Mouse (Mus musculus): Measurements from ENCODE around the gene Prdm5. TPM values are rescaled to one million over a fixed set of nuclear protein-coding genes. Genes with fewer than 3 reads are reported as not detected.

The Prdm5 gene
- polyA plus RNA-seq, 1 experiment from 2014 or later = 5.9 TPM

DNA sequence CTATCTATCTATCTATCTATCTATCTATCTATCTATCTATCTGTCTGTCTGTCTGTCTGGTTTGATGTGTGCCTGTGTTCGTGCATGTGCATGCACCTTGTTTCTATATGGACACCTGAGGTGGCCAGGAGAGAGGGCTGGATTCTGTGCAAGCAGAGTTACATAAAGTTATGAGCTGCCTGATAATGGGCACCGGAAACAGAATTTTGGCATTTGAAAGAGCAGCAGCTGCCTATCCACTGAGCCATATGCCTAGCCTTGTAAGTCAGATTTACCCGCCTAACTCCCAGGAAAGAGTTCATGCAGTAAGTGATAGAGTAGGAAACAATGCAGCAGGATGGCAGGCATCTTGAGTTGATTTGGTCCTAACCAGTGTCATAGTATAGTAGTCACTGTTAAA is 71.4 kb downstream of the Prdm5 start:
- no peak for DNase-seq (ENCODE audit: low spot score)
- H3K4me3 ChIP-seq (ENCODE audit: low read depth, low read length) = no peak overlapping the region
- ATAC-seq = no peak
- no peaks in the 10 kb centered on the region for H3K9me3 ChIP-seq (replicated peaks; ENCODE audit: control insufficient read depth, low read length)
- no peak overlapping the region for H3K9ac ChIP-seq (ENCODE audit: low read length)
- no peak overlapping the region for H3K4me2 ChIP-seq (ENCODE audit: low read length)
- WGBS = 90% methylated on average over 3 of the region's 3 CpGs
- no peaks in the 10 kb centered on the region for H3K27me3 ChIP-seq (replicated peaks; ENCODE audit: control insufficient read depth, insufficient read depth, low read length)
- H3K4me1 ChIP-seq (ENCODE audit: control insufficient read depth, insufficient read depth, low read length) = 0 out of 2 replicates have a peak, but pooled peaks cover 8% of the 10 kb centered on the region
- no peak overlapping the region for H3K27ac ChIP-seq (ENCODE audit: low read depth, low read length)
- no peaks in the 10 kb centered on the region for H3K36me3 ChIP-seq (ENCODE audit: control insufficient read depth, insufficient read depth, low read length)

GRCm38 (mm10) chr6:65854020-65854419 is 75.2 kb downstream of the Prdm5 start:
- ATAC-seq = no peak

DNA sequence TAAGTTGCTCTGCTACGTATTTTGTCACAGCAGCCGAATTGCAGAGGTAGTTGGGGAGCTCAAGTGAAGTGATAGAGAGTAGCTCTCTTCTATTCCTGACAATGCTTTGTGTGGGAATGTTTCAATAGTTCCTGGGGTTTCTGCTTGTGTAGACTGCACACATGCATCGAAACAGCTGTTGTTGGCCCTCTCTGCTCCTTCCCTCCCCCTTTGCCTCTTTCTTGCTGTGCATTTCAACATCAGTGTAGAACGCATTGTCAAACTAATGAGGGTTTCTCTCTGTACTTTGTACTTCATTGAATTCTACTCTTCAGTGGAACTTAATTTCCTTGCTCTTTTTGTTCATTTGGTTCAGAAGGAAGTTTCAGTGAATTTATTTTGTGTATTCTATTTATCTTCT is 75.8 kb downstream of the Prdm5 start:
- Histone ChIP-seq H3K27me3 (replicated peaks; ENCODE audit: control insufficient read depth, insufficient read depth, low read length) (no peaks in the 10 kb centered on the region), H3K9ac (ENCODE audit: low read length) (no peak overlapping the region), H3K27ac (ENCODE audit: low read depth, low read length) (no peak overlapping the region), H3K9me3 (replicated peaks; ENCODE audit: control insufficient read depth, low read length) (no peaks in the 10 kb centered on the region), H3K36me3 (ENCODE audit: control insufficient read depth, insufficient read depth, low read length) (no peaks in the 10 kb centered on the region), H3K4me3 (ENCODE audit: low read depth, low read length) (no peak overlapping the region), H3K4me2 (ENCODE audit: low read length) (no peak overlapping the region), H3K4me1 (ENCODE audit: control insufficient read depth, insufficient read depth, low read length) (0 out of 2 replicates have a peak, but pooled peaks cover 8% of the 10 kb centered on the region)
- 42% methylated on average over 4 of the region's 4 CpGs for WGBS
- DNase-seq (ENCODE audit: low spot score) = peak; percentile 11
- no peak for ATAC-seq

More at GRCm38 (mm10) chr6:65854020-65854419, 75.2 kb downstream of the Prdm5 start:
- H3K27me3 ChIP-seq (replicated peaks; ENCODE audit: control insufficient read depth, insufficient read depth, low read length) = no peaks in the 10 kb centered on the region
- no peak overlapping the region for H3K27ac ChIP-seq (ENCODE audit: low read depth, low read length)
- H3K9ac ChIP-seq (ENCODE audit: low read length) = no peak overlapping the region
- no peaks in the 10 kb centered on the region for H3K9me3 ChIP-seq (replicated peaks; ENCODE audit: control insufficient read depth, low read length)
- 0 out of 2 replicates have a peak, but pooled peaks cover 8% of the 10 kb centered on the region for H3K4me1 ChIP-seq (ENCODE audit: control insufficient read depth, insufficient read depth, low read length)
- no peak for DNase-seq (ENCODE audit: low spot score)
- no peaks in the 10 kb centered on the region for H3K36me3 ChIP-seq (ENCODE audit: control insufficient read depth, insufficient read depth, low read length)
- 67% methylated on average over 3 of the region's 3 CpGs for WGBS
- H3K4me3 ChIP-seq (ENCODE audit: low read depth, low read length) = no peak overlapping the region
- no peak overlapping the region for H3K4me2 ChIP-seq (ENCODE audit: low read length)

- Histone ChIP-seq H3K27me3 (replicated peaks; ENCODE audit: control insufficient read depth, insufficient read depth, low read length) (no peaks in the 10 kb centered on the region), H3K27ac (ENCODE audit: low read depth, low read length) (no peak overlapping the region), H3K4me2 (ENCODE audit: low read length) (no peak overlapping the region), H3K9ac (ENCODE audit: low read length) (no peak overlapping the region), H3K9me3 (replicated peaks; ENCODE audit: control insufficient read depth, low read length) (no peaks in the 10 kb centered on the region), H3K4me3 (ENCODE audit: low read depth, low read length) (no peak overlapping the region), H3K36me3 (ENCODE audit: control insufficient read depth, insufficient read depth, low read length) (no peaks in the 10 kb centered on the region), H3K4me1 (ENCODE audit: control insufficient read depth, insufficient read depth, low read length) (no peaks in the 10 kb centered on the region)
- 74% methylated on average over 5 of the region's 5 CpGs for WGBS
- no peak for DNase-seq (ENCODE audit: low spot score)
- ATAC-seq = no peak
Observed at GRCm38 (mm10) chr6:65860609-65861008, 81.8 kb downstream of the Prdm5 start.

DNA sequence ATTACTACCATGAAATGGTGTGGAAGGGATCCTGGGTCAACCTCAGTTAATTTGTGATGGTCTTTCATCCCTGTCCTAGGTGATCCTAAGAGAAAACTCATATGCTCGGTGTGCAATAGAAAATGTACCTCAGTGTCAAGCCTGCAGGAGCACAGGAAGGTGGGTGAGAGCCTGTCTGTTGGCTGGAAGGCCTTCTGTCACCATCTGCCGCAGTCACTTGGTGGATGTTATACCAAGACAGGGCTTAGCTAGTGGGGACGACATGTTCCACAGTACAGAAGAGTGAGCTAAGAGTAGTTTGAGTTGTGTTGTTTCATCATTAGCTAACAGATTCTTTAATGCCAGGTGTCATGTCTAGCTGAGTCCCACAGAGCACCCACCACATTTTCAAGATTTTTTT is 84.0 kb downstream of the Prdm5 start:
- no peak for ATAC-seq

DNA sequence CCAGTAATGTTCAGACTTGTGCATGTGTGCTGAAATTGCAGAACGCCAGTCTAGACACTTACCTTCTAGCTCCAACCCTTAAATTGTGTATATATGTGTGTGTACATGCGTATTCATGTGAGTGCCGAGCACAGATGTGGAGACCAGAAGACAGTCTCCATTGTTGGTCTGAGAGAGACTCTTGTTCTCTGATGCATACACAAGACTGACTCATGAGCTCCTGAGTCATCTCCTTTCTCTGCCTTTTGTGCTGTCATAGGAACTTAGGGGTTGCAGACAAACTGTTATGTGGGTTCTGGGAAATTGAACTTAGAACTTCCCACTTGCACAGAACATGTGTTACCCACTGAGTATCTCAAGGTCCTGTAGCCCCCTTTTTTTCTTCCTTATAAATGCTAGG is 85.4 kb downstream of the Prdm5 start:
- Histone ChIP-seq H3K4me3 (ENCODE audit: low read depth, low read length) (no peak overlapping the region), H3K27me3 (replicated peaks; ENCODE audit: control insufficient read depth, insufficient read depth, low read length) (no peaks in the 10 kb centered on the region), H3K4me2 (ENCODE audit: low read length) (no peak overlapping the region), H3K9ac (ENCODE audit: low read length) (no peak overlapping the region), H3K36me3 (ENCODE audit: control insufficient read depth, insufficient read depth, low read length) (no peaks in the 10 kb centered on the region), H3K4me1 (ENCODE audit: control insufficient read depth, insufficient read depth, low read length) (no peaks in the 10 kb centered on the region), H3K27ac (ENCODE audit: low read depth, low read length) (no peak overlapping the region), H3K9me3 (replicated peaks; ENCODE audit: control insufficient read depth, low read length) (no peaks in the 10 kb centered on the region)
- DNase-seq (ENCODE audit: low spot score) (no peak), ATAC-seq (no peak)
- 93% methylated on average over 3 of the region's 3 CpGs for WGBS

More for the DNA sequence above, 84.0 kb downstream of the Prdm5 start:
- no peak overlapping the region for H3K4me3 ChIP-seq (ENCODE audit: low read depth, low read length)
- 90% methylated on average over 3 of the region's 3 CpGs for WGBS
- no peak for DNase-seq (ENCODE audit: low spot score)
- no peaks in the 10 kb centered on the region for H3K9me3 ChIP-seq (replicated peaks; ENCODE audit: control insufficient read depth, low read length)
- H3K36me3 ChIP-seq (ENCODE audit: control insufficient read depth, insufficient read depth, low read length) = no peaks in the 10 kb centered on the region
- no peaks in the 10 kb centered on the region for H3K27me3 ChIP-seq (replicated peaks; ENCODE audit: control insufficient read depth, insufficient read depth, low read length)
- H3K27ac ChIP-seq (ENCODE audit: low read depth, low read length) = no peak overlapping the region
- no peak overlapping the region for H3K4me2 ChIP-seq (ENCODE audit: low read length)
- H3K9ac ChIP-seq (ENCODE audit: low read length) = no peak overlapping the region
- H3K4me1 ChIP-seq (ENCODE audit: control insufficient read depth, insufficient read depth, low read length) = no peaks in the 10 kb centered on the region

- H3K4me2 ChIP-seq (ENCODE audit: low read length) = no peak overlapping the region
- no peak overlapping the region for H3K9ac ChIP-seq (ENCODE audit: low read length)
- no peaks in the 10 kb centered on the region for H3K4me1 ChIP-seq (ENCODE audit: control insufficient read depth, insufficient read depth, low read length)
- no peak overlapping the region for H3K4me3 ChIP-seq (ENCODE audit: low read depth, low read length)
- ATAC-seq (no peak), DNase-seq (ENCODE audit: low spot score) (no peak)
- H3K27me3 ChIP-seq (replicated peaks; ENCODE audit: control insufficient read depth, insufficient read depth, low read length) = no peaks in the 10 kb centered on the region
- no peaks in the 10 kb centered on the region for H3K36me3 ChIP-seq (ENCODE audit: control insufficient read depth, insufficient read depth, low read length)
- WGBS = 89% methylated on average over 5 of the region's 5 CpGs
- H3K9me3 ChIP-seq (replicated peaks; ENCODE audit: control insufficient read depth, low read length) = no peaks in the 10 kb centered on the region
- H3K27ac ChIP-seq (ENCODE audit: low read depth, low read length) = no peak overlapping the region
Observed at GRCm38 (mm10) chr6:65864919-65865318, 86.1 kb downstream of the Prdm5 start.

GRCm38 (mm10) chr6:65865861-65866260 is 87.1 kb downstream of the Prdm5 start:
- Histone ChIP-seq H3K4me1 (ENCODE audit: control insufficient read depth, insufficient read depth, low read length) (no peaks in the 10 kb centered on the region), H3K27me3 (replicated peaks; ENCODE audit: control insufficient read depth, insufficient read depth, low read length) (no peaks in the 10 kb centered on the region), H3K27ac (ENCODE audit: low read depth, low read length) (no peak overlapping the region), H3K9ac (ENCODE audit: low read length) (no peak overlapping the region), H3K36me3 (ENCODE audit: control insufficient read depth, insufficient read depth, low read length) (no peaks in the 10 kb centered on the region), H3K4me3 (ENCODE audit: low read depth, low read length) (no peak overlapping the region), H3K4me2 (ENCODE audit: low read length) (no peak overlapping the region), H3K9me3 (replicated peaks; ENCODE audit: control insufficient read depth, low read length) (no peaks in the 10 kb centered on the region)
- 96% methylated on average over 4 of the region's 4 CpGs for WGBS
- no peak for DNase-seq (ENCODE audit: low spot score)
- ATAC-seq = no peak

DNA sequence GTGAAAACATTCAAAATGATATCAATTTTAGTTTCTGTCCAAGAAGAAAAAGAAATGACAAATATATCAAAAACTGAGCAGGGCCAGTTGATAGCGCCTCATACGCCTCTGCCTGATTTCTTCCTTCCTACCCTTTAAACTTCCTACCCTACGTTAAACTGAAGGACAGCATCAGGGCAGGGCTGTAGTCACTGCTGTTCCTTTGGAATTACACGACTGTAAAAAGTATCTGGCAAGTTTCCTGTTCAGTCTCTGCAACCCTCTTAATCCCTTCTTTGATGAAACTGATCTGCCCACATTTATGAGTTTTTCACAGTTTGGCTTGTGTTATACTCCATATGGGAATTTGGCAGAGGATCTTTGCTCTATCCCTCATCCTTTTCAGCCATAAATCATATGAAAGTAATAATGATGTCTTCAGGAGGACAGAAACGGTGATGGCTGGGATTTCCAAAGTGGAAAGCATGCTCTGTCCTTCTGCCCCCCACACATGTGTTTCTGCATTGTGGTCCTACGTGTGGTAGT is 93.0 kb downstream of the Prdm5 start:
- no peak overlapping the region for H3K27ac ChIP-seq (ENCODE audit: low read depth, low read length)
- 81% methylated on average over 6 of the region's 6 CpGs for WGBS
- no peak for ATAC-seq
- H3K4me2 ChIP-seq (ENCODE audit: low read length) = no peak overlapping the region
- no peaks in the 10 kb centered on the region for H3K4me1 ChIP-seq (ENCODE audit: control insufficient read depth, insufficient read depth, low read length)
- no peak overlapping the region for H3K9ac ChIP-seq (ENCODE audit: low read length)
- H3K4me3 ChIP-seq (ENCODE audit: low read depth, low read length) = no peak overlapping the region
- peak; percentile 26 for DNase-seq (ENCODE audit: low spot score)
- H3K9me3 ChIP-seq (replicated peaks; ENCODE audit: control insufficient read depth, low read length) = no peaks in the 10 kb centered on the region
- no peaks in the 10 kb centered on the region for H3K36me3 ChIP-seq (ENCODE audit: control insufficient read depth, insufficient read depth, low read length)
- no peaks in the 10 kb centered on the region for H3K27me3 ChIP-seq (replicated peaks; ENCODE audit: control insufficient read depth, insufficient read depth, low read length)
